Mouse (Mus musculus) embryonic stem cell, embryonic (primary cell): Measurements from ENCODE around the gene Hist1h1c.
"Not testable (repeated sequence)": the region's sequence is repeated elsewhere in the genome, so short reads cannot be mapped to it uniquely, and the experiment has no call there.

ENCODE experiments used
- CTCF ChIA-PET, 4 experiments: fragments of 300-600 bp in 2 of 4; fragments of 350-600 bp in 2 of 4; sonication (Branson Sonifier 250); formaldehyde crosslinking; loops; one replicate each; lab custom pipeline; 2022; ENCODE audit warnings: inconsistent platforms in 2 of 4; lab: Charles Lee
- POLR2A ChIA-PET, 4 experiments: fragments of 300-600 bp in 2 of 4; fragments of 350-600 bp in 2 of 4; sonication (Branson Sonifier 250); formaldehyde crosslinking; loops; one replicate each; lab custom pipeline; 2022; ENCODE audit warnings: antibody characterized with exemption in 4 of 4, inconsistent platforms in 1 of 4; lab: Charles Lee

The Hist1h1c gene

GRCm38 (mm10) chr13:23738677-23739068 is at the start of gene Hist1h1c:
TSS of gene Hist1h1c (plus strand) at chr13:23738808.
- CTCF ChIA-PET: interaction anchor here in 2 of 4 experiments (1.1 to 3.0 kb wide), 3 partner anchors 13 to 42 kb away, joined by 3 to 11 read pairs (median 3); partner anchors contain the start of genes Hist1h2ab (in 1 of the 2) and Hist1h3b (in 1 of the 2)
- POLR2A ChIA-PET: interaction anchor here (0.6 to 44.4 kb wide), 108 partner anchors 3 to 1985 kb away, joined by 3 to 2331 read pairs (median 6); partner anchors contain the start of genes Hist1h1a (in 4 of the 4), Hist1h2ab (in 4 of the 4), Hist1h2bc (in 4 of the 4) and Hist1h2be (in 4 of the 4)

DNA sequence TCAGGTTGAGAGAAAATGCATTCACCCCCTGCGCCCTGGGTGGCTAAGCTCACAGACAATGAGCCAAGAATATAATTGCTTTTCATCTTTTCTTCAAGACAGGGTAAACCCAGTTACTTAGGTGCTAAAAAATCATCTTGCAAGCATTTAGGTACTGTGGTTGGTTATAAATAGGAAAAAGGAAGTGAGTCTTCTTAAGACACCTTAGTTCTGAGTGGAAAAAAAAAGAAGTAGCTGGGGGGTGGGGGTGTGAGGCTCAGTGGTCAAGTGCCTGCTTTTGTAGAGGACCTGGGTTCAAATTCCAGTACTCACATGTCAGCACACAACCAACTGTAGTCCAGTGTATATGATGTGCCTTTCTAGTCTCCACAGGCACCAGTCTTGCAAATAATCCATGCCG is 49.7 kb upstream of the Hist1h1c start:
- CTCF ChIA-PET: no interaction called here
- POLR2A ChIA-PET: interaction anchor here in 3 of 4 experiments (0.6 to 15.5 kb wide), 14 partner anchors 8 to 218 kb away, joined by 3 to 573 read pairs (median 4); partner anchors contain the start of genes Hist1h4c (in 2 of the 3), Hist1h1a (in 1 of the 3), Hist1h1c (in 1 of the 3) and Hist1h1t (in 1 of the 3)

DNA sequence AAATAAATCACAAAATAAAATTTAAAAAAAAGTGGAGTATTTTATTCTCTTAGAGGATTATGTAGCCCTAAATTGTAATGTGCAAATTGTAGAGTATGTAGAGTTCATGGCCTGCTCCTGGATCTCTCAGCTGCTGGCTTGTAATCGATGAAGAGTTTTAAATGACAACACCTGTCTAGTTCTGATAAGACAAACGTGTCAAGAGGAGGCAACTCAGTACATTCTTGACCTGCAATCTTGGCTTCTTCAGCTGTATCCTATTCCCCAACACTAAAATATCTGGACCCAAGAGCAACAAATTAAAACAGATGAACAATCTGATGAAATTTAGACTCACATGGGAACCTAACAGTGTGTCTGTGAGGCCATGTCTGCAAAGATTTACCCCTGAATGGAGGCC is 49.1 kb upstream of the Hist1h1c start:
- POLR2A ChIA-PET: interaction anchor here in 3 of 4 experiments (0.7 to 15.5 kb wide), 10 partner anchors 8 to 134 kb away, joined by 3 to 573 read pairs (median 5); partner anchors contain the start of genes Hist1h4c (in 2 of the 3), Hist1h1a (in 1 of the 3), Hist1h1c (in 1 of the 3) and Hist1h1t (in 1 of the 3)

DNA sequence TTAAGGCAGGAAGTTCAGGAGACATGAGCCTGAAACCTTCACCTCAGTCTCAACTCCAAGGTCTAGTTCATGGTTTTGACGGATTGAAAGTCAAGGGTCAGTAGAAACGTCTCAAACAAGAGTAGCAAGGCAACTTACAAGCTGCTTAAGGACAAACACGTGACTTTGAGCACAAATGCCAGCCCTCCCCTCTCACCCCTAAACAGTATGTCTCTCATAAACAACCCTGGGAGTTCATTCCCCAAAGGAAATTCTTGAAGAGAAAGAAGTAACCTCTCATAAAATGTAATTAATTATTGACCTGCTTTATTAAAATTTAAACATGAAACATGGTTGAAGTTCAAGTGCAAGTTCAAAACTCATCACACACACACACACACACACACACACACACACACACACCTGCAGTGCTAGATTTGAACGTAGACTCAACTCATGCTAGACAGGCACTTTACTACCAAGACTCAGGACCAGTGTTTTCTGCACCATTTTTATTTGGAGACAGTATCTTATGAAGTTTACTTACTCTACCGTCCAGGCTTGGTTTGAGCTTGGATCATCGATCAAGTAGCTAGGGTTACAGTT is 44.7 kb upstream of the Hist1h1c start:
- POLR2A ChIA-PET: interaction anchor here (0.9 to 15.5 kb wide), 12 partner anchors 9 to 139 kb away, joined by 3 to 573 read pairs (median 12); partner anchors contain the start of genes Hist1h2ac (in 3 of the 4), Hist1h2bc (in 3 of the 4), Hist1h1c (in 2 of the 4) and Hist1h2bb (in 2 of the 4)
- CTCF ChIA-PET: no interaction called here

More for the DNA sequence above, 49.1 kb upstream of the Hist1h1c start:
- CTCF ChIA-PET: no interaction called here

DNA sequence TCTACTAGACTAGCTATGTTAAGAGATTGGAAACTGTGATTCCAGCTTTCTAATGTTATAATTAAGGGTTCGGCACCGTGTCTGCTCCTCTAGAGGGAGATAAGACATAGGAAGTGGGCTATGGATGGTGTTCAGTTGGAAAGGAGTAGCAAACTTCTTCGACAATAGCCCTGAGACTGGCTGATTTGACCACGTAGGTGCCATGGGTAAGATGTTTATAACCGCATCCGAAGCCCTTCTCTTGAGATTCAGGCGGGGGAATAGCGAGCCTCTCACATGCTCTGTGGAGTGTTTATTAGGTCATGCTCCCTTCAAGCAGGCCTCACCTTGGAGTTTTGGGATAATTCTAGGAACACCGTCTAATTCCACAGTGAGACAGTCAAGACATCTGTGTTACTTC is 43.7 kb upstream of the Hist1h1c start:
- ChIA-PET POLR2A (interaction anchor here (0.5 to 15.5 kb wide), 14 partner anchors 10 to 466 kb away, joined by 3 to 573 read pairs (median 12); partner anchors contain the start of genes Hist1h2ac (in 3 of the 4), Hist1h2bc (in 3 of the 4), Hist1h1c (in 2 of the 4) and Hist1h2bb (in 2 of the 4)), CTCF (no interaction called here)

DNA sequence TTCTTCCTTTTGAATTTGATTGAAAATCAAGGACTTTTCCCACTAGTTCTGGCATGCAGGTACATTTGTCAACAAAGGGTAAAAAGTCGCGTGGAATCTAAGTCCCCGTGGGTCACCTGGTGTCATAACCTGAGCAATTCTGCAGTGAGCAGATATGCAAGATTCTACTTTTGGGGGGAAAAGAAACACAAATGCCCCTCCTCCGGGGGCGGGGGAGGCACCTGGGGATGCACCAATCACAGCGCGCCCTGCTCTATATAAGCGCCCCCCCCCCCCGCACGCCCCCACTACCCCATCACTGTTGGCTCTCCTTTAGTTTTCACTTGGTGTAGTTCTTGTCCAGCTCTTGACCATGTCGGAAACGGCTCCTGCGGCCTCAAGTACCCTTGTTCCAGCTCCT is 43.1 kb upstream of the Hist1h1c start, which contains the start of gene Hist1h1t:
Hist1h1t (plus strand) TSS at position 301 of the 400 bp plus-strand sequence.
- CTCF ChIA-PET: interaction anchor here in 1 of 4 experiments (0.6 kb wide), 1 partner anchor 283 kb away, joined by 5 read pairs; no protein-coding TSS in a partner anchor
- POLR2A ChIA-PET: interaction anchor here (0.6 to 15.5 kb wide), 40 partner anchors 11 to 1301 kb away, joined by 3 to 573 read pairs (median 6); partner anchors contain the start of genes Hist1h2ac (in 4 of the 4), Hist1h2bc (in 4 of the 4), Hist1h1a (in 3 of the 4) and Hist1h1c (in 3 of the 4)

- POLR2A ChIA-PET: interaction anchor here (0.5 to 15.5 kb wide), 47 partner anchors 11 to 1300 kb away, joined by 3 to 573 read pairs (median 6); partner anchors contain the start of genes Hist1h2ac (in 4 of the 4), Hist1h2bc (in 4 of the 4), Hist1h1a (in 3 of the 4) and Hist1h1c (in 3 of the 4)
- CTCF ChIA-PET: no interaction called here
These were observed 42.5 kb upstream of the Hist1h1c start for GRCm38 (mm10) chr13:23696061-23696474.

GRCm38 (mm10) chr13:23697491-23698299 is 40.9 kb upstream of the Hist1h1c start:
- CTCF ChIA-PET: interaction anchor here (0.5 to 2.2 kb wide), 28 partner anchors 13 to 296 kb away, joined by 3 to 23 read pairs (median 4); partner anchors contain the start of genes Hist1h2ac (in 3 of the 4), Hist1h2bc (in 3 of the 4), Hist1h1a (in 1 of the 4) and Hist1h1c (in 1 of the 4)

GRCm38 (mm10) chr13:23698300-23698693 is 40.3 kb upstream of the Hist1h1c start, which contains the start of gene Hist1h4c:
TSS of gene Hist1h4c (minus strand) at chr13:23698454.
- ChIA-PET POLR2A (interaction anchor here (0.6 to 15.5 kb wide), 110 partner anchors 8 to 1944 kb away, joined by 3 to 573 read pairs (median 6); partner anchors contain the start of genes Hist1h1c (in 4 of the 4), Hist1h2ab (in 4 of the 4), Hist1h2ac (in 4 of the 4) and Hist1h2bc (in 4 of the 4)), CTCF (interaction anchor here (0.5 to 2.2 kb wide), 17 partner anchors 14 to 598 kb away, joined by 3 to 23 read pairs (median 5); partner anchors contain the start of genes Hist1h2ac (in 3 of the 4), Hist1h2bc (in 2 of the 4) and Hist1h1a (in 1 of the 4))

More at GRCm38 (mm10) chr13:23697491-23698299, 40.9 kb upstream of the Hist1h1c start:
- POLR2A ChIA-PET: interaction anchor here (0.5 to 15.5 kb wide), 139 partner anchors 9 to 1944 kb away, joined by 3 to 573 read pairs (median 6); partner anchors contain the start of genes Hist1h1a (in 4 of the 4), Hist1h1c (in 4 of the 4), Hist1h2ab (in 4 of the 4) and Hist1h2ac (in 4 of the 4)

DNA sequence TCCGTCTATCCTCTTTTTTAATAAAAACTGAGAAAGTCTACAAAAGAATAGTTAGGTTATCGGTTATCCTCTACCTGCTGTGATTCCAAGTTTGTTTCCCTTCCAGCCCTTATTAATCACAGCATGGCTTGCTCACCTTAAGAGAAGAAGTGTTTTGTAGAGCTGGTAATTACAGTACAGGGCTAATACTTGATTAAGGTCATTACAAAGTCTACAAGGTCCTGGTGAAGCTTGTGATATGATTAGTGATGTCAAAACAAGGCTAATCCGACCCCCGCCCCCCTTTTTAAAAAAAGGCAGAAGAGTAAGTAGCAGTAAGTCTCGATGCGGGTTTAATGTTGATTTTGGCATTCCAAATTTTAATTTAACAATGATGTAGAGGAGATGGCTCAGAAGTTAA is 39.6 kb upstream of the Hist1h1c start:
- CTCF ChIA-PET: interaction anchor here in 2 of 4 experiments (0.9 to 2.2 kb wide), 12 partner anchors 15 to 620 kb away, joined by 3 to 23 read pairs (median 5); partner anchors contain the start of genes Hist1h2ac (in 2 of the 2), Hist1h2bc (in 2 of the 2) and Hist1h1a (in 1 of the 2)
- POLR2A ChIA-PET: interaction anchor here (0.6 to 15.5 kb wide), 98 partner anchors 8 to 1725 kb away, joined by 3 to 573 read pairs (median 10); partner anchors contain the start of genes Hist1h1c (in 4 of the 4), Hist1h2ac (in 4 of the 4), Hist1h2bc (in 4 of the 4) and Hist1h1a (in 3 of the 4)

- POLR2A ChIA-PET: interaction anchor here in 3 of 4 experiments (1.0 to 15.5 kb wide), 25 partner anchors 9 to 292 kb away, joined by 3 to 573 read pairs (median 45); partner anchors contain the start of genes Hist1h1a (in 3 of the 3), Hist1h1c (in 3 of the 3), Hist1h2ac (in 3 of the 3) and Hist1h2bc (in 3 of the 3)
- CTCF ChIA-PET: interaction anchor here in 3 of 4 experiments (0.9 to 1.7 kb wide), 6 partner anchors 31 to 619 kb away, joined by 3 to 5 read pairs (median 4); no protein-coding TSS in a partner anchor
These were observed 38.8 kb upstream of the Hist1h1c start for GRCm38 (mm10) chr13:23699767-23700166.

GRCm38 (mm10) chr13:23700786-23701520 is 37.7 kb upstream of the Hist1h1c start:
- CTCF ChIA-PET: interaction anchor here (0.6 to 1.5 kb wide), 9 partner anchors 10 to 299 kb away, joined by 3 to 7 read pairs (median 4); partner anchors contain the start of genes Hfe (in 1 of the 4) and Hist1h1a (in 1 of the 4)
- POLR2A ChIA-PET: interaction anchor here in 3 of 4 experiments (0.6 to 15.5 kb wide), 25 partner anchors 12 to 146 kb away, joined by 3 to 573 read pairs (median 8); partner anchors contain the start of genes Hist1h1c (in 3 of the 3), Hist1h2ac (in 3 of the 3), Hist1h2bc (in 3 of the 3) and Hist1h4a (in 3 of the 3)

DNA sequence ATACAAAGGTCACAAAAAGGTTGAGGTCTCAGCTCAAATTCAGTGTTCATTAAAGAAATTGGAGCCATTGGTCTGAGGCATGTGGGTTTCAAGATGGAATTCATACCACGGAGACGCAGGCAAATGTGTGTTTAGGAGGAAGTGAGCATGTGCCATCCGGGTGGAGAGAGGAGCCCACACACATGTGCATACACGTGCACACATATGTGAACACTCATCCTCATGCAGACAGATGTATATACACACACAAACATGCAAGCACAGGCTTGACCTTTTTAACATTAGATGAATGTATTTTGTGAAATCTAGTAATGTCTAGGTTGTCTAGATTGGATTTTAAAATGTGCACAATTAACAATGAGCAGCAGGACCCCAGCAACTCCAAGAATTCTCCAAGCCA is 36.4 kb upstream of the Hist1h1c start:
- CTCF ChIA-PET: no interaction called here

GRCm38 (mm10) chr13:23702801-23703200 is 35.8 kb upstream of the Hist1h1c start:
- POLR2A ChIA-PET: interaction anchor here in 3 of 4 experiments (0.6 to 15.5 kb wide), 10 partner anchors 9 to 61 kb away, joined by 3 to 573 read pairs (median 16); partner anchors contain the start of genes Hist1h1c (in 3 of the 3), Hist1h2ac (in 2 of the 3), Hist1h2bb (in 2 of the 3) and Hist1h2bc (in 2 of the 3)
- CTCF ChIA-PET: not testable (repeated sequence)

More for the DNA sequence above, 36.4 kb upstream of the Hist1h1c start:
- POLR2A ChIA-PET: interaction anchor here (0.6 to 15.5 kb wide), 19 partner anchors 9 to 120 kb away, joined by 3 to 573 read pairs (median 7); partner anchors contain the start of genes Hist1h1c (in 3 of the 4), Hist1h1a (in 2 of the 4), Hist1h2ab (in 2 of the 4) and Hist1h2bb (in 2 of the 4)
